Mouse (Mus musculus) liver, postnatal 0 days (tissue): ENCODE measurements around the gene Spry2. TPM values are rescaled to one million over a fixed set of nuclear protein-coding genes. Genes with fewer than 3 reads are reported as not detected.

Experiments
- ATAC-seq: fragments of 200-750 bp; cut with Nextera tagmentation; 2 replicates; pipeline ENCODE4 v1.8.0; 2017; ENCODE audit warnings: mild to moderate bottlenecking, moderate library complexity
- DNase-seq: peaks from one replicate; pipeline ENCODE4 v3.0.0-alpha.2; 2016
- H3K27ac ChIP-seq: fragments of 300-500 bp; sonication (generic); 2 replicates; pipeline ENCODE4 v1.5.1; 2014; ENCODE audit warnings: antibody characterized with exemption, moderate library complexity, mild to moderate bottlenecking, low read depth
- H3K27me3 ChIP-seq: fragments of 300-500 bp; sonication (generic); 2 replicates; pipeline ENCODE4 v1.6.1; 2014; ENCODE audit warnings: low read length, control low read depth, mixed read lengths; ENCODE audit not compliant: insufficient read depth
- H3K36me3 ChIP-seq: fragments of 300-500 bp; sonication (generic); replicated peaks from 2 replicates; pipeline ENCODE4 v1.6.1; 2014; ENCODE audit warnings: mild to moderate bottlenecking, control low read depth, low read length, moderate library complexity, mixed read lengths; ENCODE audit not compliant: insufficient read depth
- H3K4me1 ChIP-seq: fragments of 300-500 bp; sonication (generic); 2 replicates; pipeline ENCODE4 v1.6.1; 2014; ENCODE audit warnings: antibody characterized with exemption, mild to moderate bottlenecking, control low read depth; ENCODE audit not compliant: insufficient read depth
- H3K4me2 ChIP-seq: fragments of 300-500 bp; sonication (generic); 2 replicates; pipeline ENCODE4 v1.6.1; 2014; ENCODE audit warnings: low read depth, mild to moderate bottlenecking, low read length, moderate library complexity, mixed read lengths
- H3K4me3 ChIP-seq: fragments of 300-500 bp; sonication (generic); 2 replicates; pipeline ENCODE4 v1.5.1; 2014; ENCODE audit warnings: low read depth, low read length
- H3K9ac ChIP-seq: fragments of 300-500 bp; sonication (generic); replicated peaks from 2 replicates; pipeline ENCODE4 v1.6.1; 2014; ENCODE audit warnings: mild to moderate bottlenecking, moderate library complexity
- H3K9me3 ChIP-seq: fragments of 300-500 bp; sonication (generic); 2 replicates; pipeline ENCODE4 v1.6.1; 2016; ENCODE audit warnings: mild to moderate bottlenecking, control low read depth, low read length, mixed read lengths
- CTCF ChIP-seq: sonication (generic); IDR thresholded peaks from 2 replicates; pipeline ENCODE4 v1.5.1; 2016; ENCODE audit warnings: antibody characterized with exemption, low read depth
- EP300 ChIP-seq: IDR thresholded peaks from 2 replicates; pipeline ENCODE4 v1.6.1; 2016; ENCODE audit warnings: antibody characterized with exemption, low read depth, mild to moderate bottlenecking
- WGBS: fragments of 180-500 bp; shearing (Covaris S2); extraction: QIAGEN DNeasy Blood & Tissue Kit; methylation state at CpG from one replicate; pipeline ENCODE4 v1.1.7; 2014; ENCODE audit not compliant: insufficient replicate concordance; 5-methylcytosine and 5-hydroxymethylcytosine counted together
- polyA plus RNA-seq: library from polyadenylated mRNA; unstranded; fragments of >200 nt; fragmentation: Nextera tagmentation; extraction: Ambion mirVana; gene quantifications from 2 replicates; pipeline ENCODE4 v1.2.1, GENCODE M21; 2015

The Spry2 gene
- polyA plus RNA-seq, 1 experiment from 2014 or later, result 6.0 TPM

DNA sequence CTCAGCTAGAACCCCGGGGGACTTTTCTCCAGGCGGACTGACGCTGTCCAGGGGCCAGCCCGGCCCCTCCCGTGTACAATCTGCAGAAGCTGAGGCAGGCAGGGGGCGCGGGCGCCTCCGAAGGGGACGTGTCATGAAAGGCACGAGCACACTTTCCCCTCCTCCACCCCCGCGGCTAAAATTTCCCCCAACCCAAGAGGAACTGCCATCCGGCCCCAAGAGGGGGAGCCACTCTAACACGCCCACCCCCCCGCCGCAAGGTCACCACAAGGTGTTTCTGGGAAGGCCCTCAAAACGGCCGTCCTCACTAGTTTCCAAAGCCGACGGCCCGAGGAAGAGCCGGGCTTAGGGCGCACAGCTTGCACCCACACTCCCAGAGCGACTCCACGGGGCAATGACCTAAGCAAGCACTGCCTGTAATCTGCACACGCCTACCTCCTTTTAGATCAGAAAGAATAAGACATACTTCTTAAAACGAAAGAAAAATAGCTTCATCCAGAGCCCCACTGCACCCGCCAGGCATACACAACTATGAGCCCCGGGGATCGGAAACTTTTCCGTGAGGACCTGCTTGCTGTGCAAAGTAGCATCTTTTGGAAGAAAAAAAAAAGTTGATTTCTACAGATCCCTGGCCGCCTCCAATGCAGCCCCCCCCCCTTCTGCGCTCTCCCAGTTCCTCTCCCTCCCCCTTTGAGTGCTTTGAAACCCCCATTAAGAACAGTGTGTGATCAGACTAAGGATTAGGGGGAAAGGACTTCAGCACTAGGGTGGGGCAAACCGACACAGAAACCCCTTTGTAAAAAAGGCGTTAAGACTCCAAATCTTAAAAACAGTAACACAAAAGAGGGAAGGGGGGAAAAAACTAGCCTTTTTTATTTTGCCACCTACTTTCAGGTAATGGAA lies 1.4 kb downstream of the Spry2 start:
- H3K27ac ChIP-seq, result peak overlapping the region; percentile 30
- no peaks in the 10 kb centered on the region for H3K27me3 ChIP-seq
- 0% methylated on average over 35 of the region's 36 CpGs for WGBS

GRCm38 (mm10) chr14:105893623-105893995 lies 3.0 kb downstream of the Spry2 start:
- Histone ChIP-seq H3K27me3 (no peaks in the 10 kb centered on the region), H3K9ac (no peak overlapping the region), H3K4me3 (peak overlapping the region; percentile 64), H3K4me1 (0 out of 2 replicates have a peak, but pooled peaks cover 4% of the 10 kb centered on the region), H3K36me3 (no peaks in the 10 kb centered on the region; the same call in 1 of the 2 replicates), H3K27ac (no peak overlapping the region), H3K9me3 (no peaks in the 10 kb centered on the region), H3K4me2 (peak overlapping the region; percentile 99)
- 51% methylated on average over 9 of the region's 9 CpGs for WGBS
- no peak for TF ChIP-seq CTCF
- TF ChIP-seq EP300, result no peak
- DNase-seq, result no peak
- no peak for ATAC-seq

More for the DNA sequence above, 1.4 kb downstream of the Spry2 start:
- no peak for ATAC-seq
- Histone ChIP-seq H3K9me3 (no peaks in the 10 kb centered on the region), H3K4me2 (peak overlapping the region; percentile 99), H3K9ac (peak overlapping the region; percentile 69), H3K4me3 (peak overlapping the region; percentile 64), H3K4me1 (peaks cover 8% of the 10 kb centered on the region; the same call in 1 of the 2 replicates), H3K36me3 (no peaks in the 10 kb centered on the region; the same call in 1 of the 2 replicates)
- peak; percentile 59 for DNase-seq
- TF ChIP-seq EP300, result no peak
- TF ChIP-seq CTCF, result peak; percentile 23

DNA sequence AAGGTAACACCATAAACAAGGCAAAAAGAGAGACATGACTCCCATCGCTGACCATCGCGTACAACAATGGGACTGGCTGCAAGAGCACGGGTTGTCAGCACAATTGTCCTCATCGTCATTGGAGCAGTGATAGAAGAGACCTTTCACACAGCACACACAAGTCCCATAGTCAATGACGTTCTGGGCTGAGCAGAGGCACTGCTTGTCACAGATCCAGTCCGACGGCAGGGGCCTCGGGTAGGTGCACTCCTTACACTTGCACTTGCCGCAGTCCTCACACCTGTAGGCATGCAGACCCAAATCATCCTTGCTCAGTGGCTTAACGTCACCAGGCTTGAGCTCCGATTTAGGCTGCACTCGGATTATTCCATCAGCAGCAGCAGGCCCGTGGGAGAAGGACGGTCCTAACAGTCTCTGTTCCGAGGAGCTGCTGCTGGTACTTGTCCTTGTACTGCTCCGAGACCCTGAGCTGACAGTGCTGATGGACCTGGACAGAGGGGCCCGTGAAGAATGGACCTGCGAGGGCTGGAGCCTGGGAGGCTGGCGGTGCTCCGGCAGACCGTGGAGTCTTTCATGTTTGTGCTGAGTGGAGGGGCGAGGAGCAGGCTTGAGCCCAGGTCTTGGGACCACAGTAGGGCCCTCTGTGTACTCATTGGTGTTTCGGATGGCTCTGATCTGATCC lies 3.5 kb downstream of the Spry2 start:
- ATAC-seq (no peak), DNase-seq (no peak)
- no peaks in the 10 kb centered on the region for H3K9me3 ChIP-seq
- 0 out of 2 replicates have a peak, but pooled peaks cover 4% of the 10 kb centered on the region for H3K4me1 ChIP-seq
- no peak overlapping the region for H3K27ac ChIP-seq
- H3K9ac ChIP-seq, result no peak overlapping the region
- no peaks in the 10 kb centered on the region for H3K27me3 ChIP-seq
- TF ChIP-seq CTCF (no peak), EP300 (no peak)
- peak overlapping the region; percentile 99 for H3K4me2 ChIP-seq
- whole genome bisulfite sequencing, result 79% methylated on average over 24 of the region's 24 CpGs
- H3K36me3 ChIP-seq, result no peaks in the 10 kb centered on the region; the same call in 1 of the 2 replicates
- no peak overlapping the region for H3K4me3 ChIP-seq

DNA sequence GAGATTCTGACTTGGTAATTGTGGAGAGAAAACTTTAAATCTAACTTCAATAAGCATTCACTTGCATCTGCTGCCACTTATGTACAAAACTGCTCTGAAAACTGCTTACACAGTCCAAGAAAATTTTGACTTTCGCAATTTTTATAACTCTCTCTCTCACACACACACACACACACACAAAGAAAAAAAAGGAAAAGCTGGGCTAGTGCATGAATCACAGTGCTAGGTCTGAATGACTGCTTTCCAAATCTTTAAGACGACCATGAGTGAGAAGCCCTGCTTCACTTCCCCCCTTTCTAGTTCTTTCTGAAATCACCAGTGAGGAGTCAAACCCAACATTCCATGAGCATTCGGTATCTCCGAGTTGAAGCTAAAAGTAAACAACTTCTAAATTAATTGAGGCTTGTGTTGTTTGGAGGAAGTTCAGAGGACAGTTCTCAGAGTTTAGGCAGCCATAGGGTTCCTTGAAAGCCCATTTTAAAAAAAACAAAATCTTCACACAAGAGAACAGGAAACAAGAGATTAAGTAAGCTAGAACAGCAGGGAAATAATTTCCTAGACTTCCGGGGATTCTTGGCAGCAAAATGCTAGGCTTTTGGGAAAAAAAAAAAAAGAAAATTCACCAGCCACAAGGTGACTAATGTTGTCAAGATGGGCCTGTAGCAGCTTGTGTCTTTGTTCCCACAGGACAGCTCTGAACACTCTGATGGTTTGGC lies 5.9 kb downstream of the Spry2 start:
- H3K27me3 ChIP-seq, result no peaks in the 10 kb centered on the region
- TF ChIP-seq EP300, result no peak
- H3K9ac ChIP-seq, result no peak overlapping the region
- H3K4me1 ChIP-seq, result 0 out of 2 replicates have a peak, but pooled peaks cover 4% of the 10 kb centered on the region
- H3K36me3 ChIP-seq, result no peaks in the 10 kb centered on the region; the same call in 1 of the 2 replicates
- no peaks in the 10 kb centered on the region for H3K9me3 ChIP-seq
- ATAC-seq (no peak), DNase-seq (no peak)
- WGBS, result 45% methylated on average over 5 of the region's 5 CpGs
- H3K4me2 ChIP-seq, result no peak overlapping the region
- H3K27ac ChIP-seq, result no peak overlapping the region
- H3K4me3 ChIP-seq, result no peak overlapping the region

DNA sequence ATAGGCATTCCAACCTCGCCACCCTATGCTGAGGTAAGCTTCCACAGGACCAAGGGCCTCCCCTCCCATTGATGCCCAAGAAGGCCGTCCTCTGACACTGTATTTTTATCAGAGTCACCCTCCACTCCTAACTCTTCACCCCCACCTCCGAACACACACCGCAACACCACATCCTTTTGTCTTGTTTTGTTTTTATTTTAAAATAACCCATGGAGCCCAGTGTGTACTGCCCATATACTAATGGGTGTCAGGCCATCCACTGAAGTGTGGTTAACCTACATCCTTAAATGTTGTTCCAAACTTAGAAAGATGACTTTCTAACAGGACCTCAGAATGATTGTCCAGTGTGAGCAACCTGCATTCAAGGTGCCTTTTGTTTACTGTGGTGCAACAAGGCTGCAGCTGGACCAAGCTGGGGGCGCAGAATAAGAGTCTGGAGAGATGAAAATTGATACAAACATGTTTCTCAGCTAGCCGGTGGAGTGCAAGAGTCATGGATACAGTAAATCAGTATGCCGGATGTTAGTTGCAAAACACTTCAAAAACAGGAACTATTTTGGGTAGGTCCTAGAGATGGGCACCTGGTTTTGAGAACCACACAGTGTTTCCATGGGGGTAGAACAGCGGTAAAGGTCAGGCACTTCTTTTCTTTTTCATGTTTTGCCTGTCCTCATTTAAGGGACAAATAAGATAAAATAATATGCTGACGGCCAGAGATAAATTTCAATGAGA lies 9.8 kb downstream of the Spry2 start:
- Histone ChIP-seq H3K27me3 (no peaks in the 10 kb centered on the region), H3K27ac (no peak overlapping the region), H3K9me3 (no peaks in the 10 kb centered on the region), H3K4me3 (no peak overlapping the region), H3K36me3 (no peaks in the 10 kb centered on the region), H3K4me2 (no peak overlapping the region), H3K4me1 (no peaks in the 10 kb centered on the region), H3K9ac (no peak overlapping the region)
- DNase-seq (no peak), ATAC-seq (no peak)
- 58% methylated on average over 9 of the region's 9 CpGs for WGBS
- TF ChIP-seq CTCF (no peak), EP300 (no peak)
